Mouse (Mus musculus) Patski (cell line): Measurements from ENCODE around the gene Pign. TPM values are rescaled to one million over a fixed set of nuclear protein-coding genes. Genes with fewer than 3 reads are reported as not detected.

Experiments used
- ATAC-seq: fragments of 100-300 bp; one replicate; pipeline ENCODE4 v1.8.0; 2021
- CTCF ChIA-PET: fragments of 350-600 bp; sonication (Branson Sonifier 250); formaldehyde crosslinking; loops from one replicate; lab custom pipeline; 2022; ENCODE audit warnings: inconsistent platforms; lab: Charles Lee
- POLR2A ChIA-PET: fragments of 350-600 bp; sonication (Branson Sonifier 250); formaldehyde crosslinking; loops from one replicate; lab custom pipeline; 2022; ENCODE audit warnings: antibody characterized with exemption, inconsistent platforms; lab: Charles Lee
- DNase-seq: peaks from one replicate; pipeline ENCODE4 v3.0.0-alpha.2; 2011; ENCODE audit warnings: low read depth, low spot score
- H3K27me3 ChIP-seq: fragments of 371-371 bp; one replicate; pipeline ENCODE4 v1.5.1; 2021
- CTCF ChIP-seq: fragments of 100-300 bp; IDR thresholded peaks from one replicate; pipeline ENCODE4 v1.5.1; 2021
- in situ Hi-C: fragments of 300-500 bp; cut with MboI; formaldehyde crosslinking; loops from 3 replicates; pipeline ENCODE4 v1.11.1; 2018; ENCODE audit warnings: low pct_unique_long_range_greater_than_20kb, mixed read lengths
- polyA plus RNA-seq: library from polyadenylated mRNA; unstranded; gene quantifications from one replicate; pipeline ENCODE4 v1.2.3, GENCODE M21; 2021

Gene Pign
- polyA plus RNA-seq, 1 experiment from 2014 or later = 48.5 TPM

DNA sequence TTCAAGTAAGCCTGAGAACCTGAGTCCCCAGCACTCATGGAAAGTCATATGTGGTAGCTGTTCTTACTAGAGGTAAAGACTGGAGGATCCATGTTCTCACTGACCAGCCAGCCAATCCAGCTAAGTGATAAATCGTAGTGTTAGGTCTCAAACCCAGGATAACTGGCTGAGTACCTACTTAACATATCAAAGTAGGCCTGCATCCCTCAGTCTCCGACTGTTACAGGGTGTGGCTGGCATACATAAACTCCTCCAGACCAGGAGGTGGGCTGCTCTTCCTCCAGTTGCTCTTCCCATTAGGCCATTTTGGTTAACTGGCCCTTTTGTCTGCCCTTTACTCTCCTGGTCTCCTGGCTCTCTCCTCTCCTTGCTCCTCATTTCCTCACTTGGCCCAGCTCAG lies 141.2 kb downstream of the Pign start:
- ATAC-seq (no peak), DNase-seq (no peak)
- ChIA-PET CTCF (no interaction called here), POLR2A (no interaction called here)
- no peak for TF ChIP-seq CTCF
- H3K27me3 ChIP-seq = no peaks in the 10 kb centered on the region
- in situ Hi-C loops = no loop called here

DNA sequence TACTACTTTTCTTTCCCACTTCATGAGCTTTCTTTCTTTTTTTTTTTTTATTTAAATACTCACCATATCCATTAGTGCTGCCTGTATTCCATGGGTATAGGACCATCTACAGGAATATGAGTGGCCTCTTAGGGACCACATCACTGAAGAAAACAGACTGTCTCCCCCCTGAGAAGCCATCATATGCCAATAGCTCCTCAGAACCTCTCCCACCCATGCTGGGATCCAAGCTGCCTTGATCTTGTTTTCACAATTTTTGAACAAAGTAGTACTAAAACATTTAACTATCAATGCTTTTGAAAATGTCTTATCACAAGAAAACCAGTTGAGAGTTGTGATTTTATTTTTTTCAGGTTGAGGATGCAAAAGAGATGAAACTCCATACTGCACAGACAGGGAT lies 145.4 kb downstream of the Pign start:
- in situ Hi-C loops = no loop called here
- TF ChIP-seq CTCF = no peak
- DNase-seq (no peak), ATAC-seq (no peak)
- CTCF ChIA-PET = interaction anchor here (1.0 to 1.6 kb wide), 2 partner anchors 10 to 14 kb away, joined by 3 read pairs; no protein-coding TSS in a partner anchor
- POLR2A ChIA-PET = no interaction called here
- no peaks in the 10 kb centered on the region for H3K27me3 ChIP-seq

- CTCF ChIA-PET = interaction anchor here (1.4 kb wide), 1 partner anchor 11 kb away, joined by 3 read pairs; no protein-coding TSS in a partner anchor
- H3K27me3 ChIP-seq = no peaks in the 10 kb centered on the region
- no peak for DNase-seq
- no peak for ATAC-seq
- POLR2A ChIA-PET = no interaction called here
- in situ Hi-C loops = no loop called here
- TF ChIP-seq CTCF = no peak
These were observed 156.4 kb downstream of the Pign start for GRCm38 (mm10) chr1:105507116-105507515.

- DNase-seq (no peak), ATAC-seq (no peak)
- in situ Hi-C loops = no loop called here
- CTCF ChIA-PET = no interaction called here
- H3K27me3 ChIP-seq = no peaks in the 10 kb centered on the region
- POLR2A ChIA-PET = no interaction called here
- no peak for TF ChIP-seq CTCF
These were observed 170.9 kb downstream of the Pign start for GRCm38 (mm10) chr1:105492626-105493025.

DNA sequence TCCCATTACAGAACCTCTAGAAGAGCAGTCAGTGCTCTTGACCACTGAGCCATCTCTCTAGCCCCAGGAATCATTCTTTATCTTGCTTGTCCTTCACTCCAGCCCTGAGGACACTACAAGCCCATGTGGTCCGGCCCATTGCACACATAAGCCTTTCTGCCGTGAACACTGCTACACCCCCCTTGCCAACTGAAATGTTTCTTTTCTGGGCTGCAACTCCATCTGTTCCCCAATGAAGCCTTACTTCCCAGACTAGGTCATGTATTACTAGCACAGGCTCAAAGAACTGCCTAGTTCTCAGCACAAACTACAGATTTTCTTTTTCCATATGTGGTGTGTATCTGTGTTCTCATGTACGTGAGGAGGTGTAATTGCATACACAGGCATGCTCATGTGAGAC lies 174.0 kb downstream of the Pign start:
- no peaks in the 10 kb centered on the region for H3K27me3 ChIP-seq
- DNase-seq (no peak), ATAC-seq (no peak)
- TF ChIP-seq CTCF = no peak
- POLR2A ChIA-PET = no interaction called here
- in situ Hi-C loops = no loop called here
- CTCF ChIA-PET = no interaction called here

GRCm38 (mm10) chr1:105487037-105487436 lies 176.4 kb downstream of the Pign start:
- DNase-seq = no peak
- in situ Hi-C loops = no loop called here
- peak; percentile 21 for ATAC-seq

More at GRCm38 (mm10) chr1:105487037-105487436, 176.4 kb downstream of the Pign start:
- CTCF ChIA-PET = no interaction called here
- POLR2A ChIA-PET = no interaction called here
- no peaks in the 10 kb centered on the region for H3K27me3 ChIP-seq
- no peak for TF ChIP-seq CTCF

Other genes with a start within 250 kb of the Pign start
- gene Relch, start 184 bp upstream of the Pign start, polyA plus RNA-seq = 29.2 TPM
- gene Tnfrsf11a, start 117.0 kb upstream of the Pign start, polyA plus RNA-seq = 0.01 TPM